Comparison of ENCODE assay signal across 8 mouse cellular contexts in genomic region chr11:116493795-116494252, GRCm38 (mm10). TPM values are rescaled to one million over a fixed set of nuclear protein-coding genes. Genes with fewer than 3 reads are reported as not detected.
A peak's percentile ranks its signal among the peaks of the same experiment; 100 is the strongest.
DNase-seq lines count a peak whose midpoint lies in the region; ATAC-seq and TF ChIP-seq lines count a peak whose summit lies in the region.

Prpsap1 (minus strand) TSS chr11:116494202.

- peak within 1 kb of the TSS; percentile 51 for H3K27ac ChIP-seq in heart, adult 2 months
- H3K27ac ChIP-seq in liver, embryonic 12.5 days, result peak within 1 kb of the TSS; percentile 8; the same call in 1 of the 2 replicates

- no peaks in the 10 kb centered on the region for H3K79me2 ChIP-seq in heart, adult 2 months (replicated peaks; ENCODE audit: control insufficient read depth, insufficient read depth, low read length)

- no peak within 1 kb of the TSS for H3K4me3 ChIP-seq in heart, adult 2 months
- H3K4me3 ChIP-seq in liver, embryonic 12.5 days, result no peak within 1 kb of the TSS

- WGBS in heart, adult 2 months, result 31% methylated on average over 4 of the region's 4 CpGs
- WGBS in liver, embryonic 12.5 days (ENCODE audit: insufficient replicate concordance), result 25% methylated on average over 4 of the region's 4 CpGs

- ATAC-seq in liver, embryonic 12.5 days, result 0 out of 2 replicates have a peak, but pooled peaks have one; percentile 16
- peak; percentile 77 for ATAC-seq in monocyte, adult 5-6 weeks (replicated peaks; ENCODE audit: insufficient number of reproducible peaks, low FRiP score, low TSS enrichment, poor library complexity, severe bottlenecking)

- H3K27me3 ChIP-seq in heart, adult 2 months (ENCODE audit: control insufficient read depth, insufficient read depth, low read length), result no peaks in the 10 kb centered on the region
- no peaks in the 10 kb centered on the region for H3K27me3 ChIP-seq in liver, embryonic 12.5 days (replicated peaks)

- TF ChIP-seq POLR2A in heart, adult 2 months (IDR thresholded peaks at IDR 0.05; ENCODE audit: insufficient read depth, low read depth, low read length), result no peak

- H3K9me3 ChIP-seq in liver, embryonic 12.5 days (replicated peaks), result 0 out of 2 replicates have a peak, but pooled peaks cover 2% of the 10 kb centered on the region

- H3K9ac ChIP-seq in heart, adult 2 months (ENCODE audit: low read depth, low read length), result no peak within 1 kb of the TSS
- H3K9ac ChIP-seq in liver, embryonic 12.5 days, result no peak within 1 kb of the TSS

- peak; percentile 80 for TF ChIP-seq CTCF in heart, adult 2 months (IDR thresholded peaks at IDR 0.05)

- 0 out of 2 replicates have a peak, but pooled peaks have one; percentile 44 for TF ChIP-seq EP300 in heart, adult 2 months (IDR thresholded peaks at IDR 0.05; ENCODE audit: insufficient read depth, low read depth, low read length)

- DNase-seq in urinary bladder, adult 2 months (ENCODE audit: low spot score), result no peak
- no peak for DNase-seq in urinary bladder, postnatal 4 days (ENCODE audit: low spot score in 2 of 2)
- DNase-seq in embryo, embryonic 10.5 days (ENCODE audit: low spot score), result peak; percentile 78
- DNase-seq in heart, adult 2 months, result peak; percentile 62 to 63
- DNase-seq in kidney, adult 9 months, result peak; percentile 64
- peak; percentile 13 to 33 for DNase-seq in thymus, adult 18-20 months

- H3K4me1 ChIP-seq in heart, adult 2 months (ENCODE audit: control insufficient read depth, insufficient read depth, low read length), result peaks cover 6% of the 10 kb centered on the region
- peaks cover 36% of the 10 kb centered on the region for H3K4me1 ChIP-seq in liver, embryonic 12.5 days

- H3K4me2 ChIP-seq in liver, embryonic 12.5 days, result no peak within 1 kb of the TSS

- intact Hi-C loops in heart, adult 2 months (cut with DNase I), result loop anchor here (5.0 to 10.0 kb wide), 3 partner anchors 38 to 321 kb away; partner anchors contain the start of genes Rhbdf2 and Sphk1

- H3K36me3 ChIP-seq in heart, adult 2 months (ENCODE audit: control insufficient read depth, insufficient read depth, low read length), result no peaks in the 10 kb centered on the region
- no peaks in the 10 kb centered on the region for H3K36me3 ChIP-seq in liver, embryonic 12.5 days

RNA-seq across cellular contexts. Expression of gene Prpsap1, which starts in this region (rescaled TPM):
- 154 and 165 TPM in 2 replicates for polyA plus RNA-seq in urinary bladder, adult 2 months (2012; rRNA removed)
- 10 to 100 TPM; 28.9 to 30.0 TPM for total RNA-seq in heart, adult 2 months (2021)
- polyA plus RNA-seq in heart, adult 2 months (2012; rRNA removed), result 37.3 and 39.1 TPM in 2 replicates
- polyA plus RNA-seq in liver, embryonic 12.5 days (2016; fragmentation: Nextera tagmentation; extraction: Ambion mirVana), result 69.9 and 77.1 TPM in 2 replicates
- 18.0 to 45.7 TPM (median 45.0 TPM) in 3 replicates for total RNA-seq in monocyte, adult 5-6 weeks (2017)

Comparison
In these comparisons a context has a peak if more than half of its experiments do, and no peak if none do; other contexts are left out.
1. DNase-seq: peak in embryo, embryonic 10.5 days (single experiment), heart, adult 2 months (2 of 2), kidney, adult 9 months (single experiment) and thymus, adult 18-20 months (2 of 2); none in urinary bladder, adult 2 months (single experiment) and urinary bladder, postnatal 4 days (0 of 2).